Mouse (Mus musculus): ENCODE data around the gene Hinfp.
"Not testable (repeated sequence)": the region's sequence is repeated elsewhere in the genome, so short reads cannot be mapped to it uniquely, and the experiment has no call there.

Gene Hinfp

GRCm38 (mm10) chr9:44305466-44306079 lies at the start of gene Hinfp:
Hinfp (minus strand) TSS chr9:44305671.
- DNase-seq (ENCODE audit: low read depth, low spot score) = peak; percentile 100

GRCm38 (mm10) chr9:44353142-44353541 lies 47.7 kb upstream of the Hinfp start:
- no peak for DNase-seq (ENCODE audit: low read depth, low spot score)

- DNase-seq (ENCODE audit: low read depth, low spot score) = no peak
These were observed 46.9 kb upstream of the Hinfp start for GRCm38 (mm10) chr9:44352337-44352736.

GRCm38 (mm10) chr9:44351396-44351795 lies 45.9 kb upstream of the Hinfp start:
- no peak for DNase-seq (ENCODE audit: low read depth, low spot score)

- no peak for DNase-seq (ENCODE audit: low read depth, low spot score)
These were observed 43.1 kb upstream of the Hinfp start for GRCm38 (mm10) chr9:44348546-44348945.

- DNase-seq (ENCODE audit: low read depth, low spot score) = no peak
These were observed 42.1 kb upstream of the Hinfp start for GRCm38 (mm10) chr9:44347621-44348020.

GRCm38 (mm10) chr9:44347166-44347565 lies 41.7 kb upstream of the Hinfp start:
- DNase-seq (ENCODE audit: low read depth, low spot score) = no peak

- DNase-seq (ENCODE audit: low read depth, low spot score) = no peak
These were observed 40.3 kb upstream of the Hinfp start for GRCm38 (mm10) chr9:44345570-44346433.

- DNase-seq (ENCODE audit: low read depth, low spot score) = peak; percentile 88
These were observed 38.4 kb upstream of the Hinfp start, which contains the start of gene Hmbs for GRCm38 (mm10) chr9:44343781-44344421. Hmbs (minus strand) TSS chr9:44344228.

- no peak for DNase-seq (ENCODE audit: low read depth, low spot score)
These were observed 37.8 kb upstream of the Hinfp start for GRCm38 (mm10) chr9:44343290-44343689.

- no peak for DNase-seq (ENCODE audit: low read depth, low spot score)
These were observed 37.1 kb upstream of the Hinfp start for GRCm38 (mm10) chr9:44342605-44343004.

GRCm38 (mm10) chr9:44342173-44342572 lies 36.7 kb upstream of the Hinfp start:
- no peak for DNase-seq (ENCODE audit: low read depth, low spot score)

- DNase-seq (ENCODE audit: low read depth, low spot score) = no peak
These were observed 36.0 kb upstream of the Hinfp start for GRCm38 (mm10) chr9:44341487-44341886.

GRCm38 (mm10) chr9:44338574-44338973 lies 33.1 kb upstream of the Hinfp start:
- DNase-seq (ENCODE audit: low read depth, low spot score) = no peak

GRCm38 (mm10) chr9:44337436-44338169 lies 32.1 kb upstream of the Hinfp start:
- no peak for DNase-seq (ENCODE audit: low read depth, low spot score)

GRCm38 (mm10) chr9:44336964-44337363 lies 31.5 kb upstream of the Hinfp start:
- DNase-seq (ENCODE audit: low read depth, low spot score) = no peak

- DNase-seq (ENCODE audit: low read depth, low spot score) = not testable (repeated sequence)
These were observed 31.0 kb upstream of the Hinfp start for GRCm38 (mm10) chr9:44336513-44336912.

- DNase-seq (ENCODE audit: low read depth, low spot score) = no peak
These were observed 30.6 kb upstream of the Hinfp start for GRCm38 (mm10) chr9:44336093-44336406.

- peak; percentile 36 for DNase-seq (ENCODE audit: low read depth, low spot score)
These were observed 30.0 kb upstream of the Hinfp start for GRCm38 (mm10) chr9:44335331-44336092.

GRCm38 (mm10) chr9:44334396-44335330 lies 29.2 kb upstream of the Hinfp start, which contains the start of gene H2afx:
H2afx (plus strand) TSS chr9:44334694.
- peak; percentile 100 for DNase-seq (ENCODE audit: low read depth, low spot score)

Measured in mesoderm, embryonic 11.5 days (tissue).